In the genomic region with DNA sequence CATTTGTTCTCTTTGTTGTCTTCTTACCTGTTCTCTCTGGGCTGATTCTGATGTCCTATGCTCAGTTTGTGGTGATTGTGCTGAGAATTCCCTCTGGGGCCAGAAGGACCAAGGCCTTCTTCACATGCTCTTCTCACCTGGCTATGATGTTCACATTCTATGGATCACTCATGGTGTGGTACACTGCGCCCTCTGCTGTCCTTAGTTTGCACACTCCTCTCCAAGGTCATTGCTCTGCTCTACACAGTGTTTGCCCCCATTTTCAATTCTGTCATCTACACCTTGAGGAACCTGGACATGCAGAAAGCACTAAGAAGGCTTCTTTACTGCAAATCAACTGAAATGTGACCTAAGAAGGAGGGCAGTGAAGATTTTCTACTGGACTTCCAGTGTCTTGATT, we compare ENCODE assay signal across 9 mouse cellular contexts. TPM values are rescaled to one million over a fixed set of nuclear protein-coding genes. Genes with fewer than 3 reads are reported as not detected.
DNase-seq lines count a peak whose midpoint lies in the region; ATAC-seq and TF ChIP-seq lines count a peak whose summit lies in the region.
"Had no signal": no experiment of that assay in that cellular context is flagged by ENCODE, and none has a peak within 500 bp of the region (broad histone marks: within the 10 kb centered on the region; RNA-seq: fewer than 3 reads in every experiment).

No protein-coding gene starts in this region.

- H3K4me1 ChIP-seq in spleen, adult 2 months (ENCODE audit: control insufficient read depth, insufficient read depth, insufficient read length) = no peaks in the 10 kb centered on the region
- no peaks in the 10 kb centered on the region for H3K4me1 ChIP-seq in embryonic fibroblast, embryonic 13.5 days (ENCODE audit: control insufficient read depth, insufficient read depth, low read length)
- no peaks in the 10 kb centered on the region for H3K4me1 ChIP-seq in stomach, embryonic 16.5 days (ENCODE audit: control insufficient read depth, insufficient read depth, low read length)

- no peak for TF ChIP-seq POLR2A in spleen, adult 2 months (IDR thresholded peaks at IDR 0.05; ENCODE audit: low read depth, low read length)
- no peak for TF ChIP-seq POLR2A in embryonic fibroblast, embryonic 13.5 days (IDR thresholded peaks at IDR 0.05; ENCODE audit: low read depth, low read length)

- ATAC-seq in stomach, embryonic 16.5 days (ENCODE audit: insufficient read depth, low FRiP score) = peak; percentile 50; the same call in 1 of the 2 replicates
- no peak for ATAC-seq in monocyte, adult 5-6 weeks (replicated peaks; ENCODE audit: insufficient number of reproducible peaks, low FRiP score, low TSS enrichment, poor library complexity, severe bottlenecking)

- no peak overlapping the region for H3K27ac ChIP-seq in gastrocnemius, adult 2 months
- no peak overlapping the region for H3K27ac ChIP-seq in spleen, adult 2 months (ENCODE audit: insufficient read depth, low read length)
- no peak overlapping the region for H3K27ac ChIP-seq in embryonic fibroblast, embryonic 13.5 days (ENCODE audit: insufficient read depth, low read length)
- H3K27ac ChIP-seq in stomach, embryonic 16.5 days (ENCODE audit: low read length) = no peak overlapping the region

- no peak for DNase-seq in gastrocnemius, adult 2 months
- no peak for DNase-seq in gastrocnemius, postnatal 10 days
- DNase-seq in spleen, adult 2 months (ENCODE audit: low read depth in 1 of 2, low spot score in 2 of 2) = peak in 1 of 2 experiments; percentile 48
- DNase-seq in spleen, postnatal 4 days (ENCODE audit: low spot score in 2 of 2) = no peak
- DNase-seq in urinary bladder, postnatal 4 days (ENCODE audit: low spot score in 2 of 2) = no peak

- H3K9me3 ChIP-seq in stomach, embryonic 16.5 days (replicated peaks; ENCODE audit: control insufficient read depth, low read length) = no peaks in the 10 kb centered on the region

- intact Hi-C loops in gastrocnemius, adult 2 months (cut with DNase I) = no loop called here

- 14% methylated on average over 1 of the region's 1 CpGs for WGBS in spleen, adult 2 months
- 12% methylated on average over 1 of the region's 1 CpGs for WGBS in stomach, embryonic 16.5 days

- H3K9ac ChIP-seq in stomach, embryonic 16.5 days (ENCODE audit: low read length) = no peak overlapping the region

- no peaks in the 10 kb centered on the region for H3K36me3 ChIP-seq in spleen, adult 2 months (ENCODE audit: control insufficient read depth, insufficient read depth, low read length)
- H3K36me3 ChIP-seq in stomach, embryonic 16.5 days (ENCODE audit: control insufficient read depth, insufficient read depth, low read length) = no peaks in the 10 kb centered on the region

- peak; percentile 46 for TF ChIP-seq CTCF in gastrocnemius, adult 2 months (IDR thresholded peaks at IDR 0.05)
- peak; percentile 27; the same call in 1 of the 2 replicates for TF ChIP-seq CTCF in spleen, adult 2 months (IDR thresholded peaks at IDR 0.05; ENCODE audit: extremely low read depth, insufficient read depth, insufficient read length, insufficient replicate concordance)
- TF ChIP-seq CTCF in embryonic fibroblast, embryonic 13.5 days (IDR thresholded peaks at IDR 0.05; ENCODE audit: borderline replicate concordance, insufficient read depth, low read length) = peak; percentile 58; the same call in 1 of the 2 replicates

- H3K4me2 ChIP-seq in stomach, embryonic 16.5 days (ENCODE audit: low read depth, low read length) = no peak overlapping the region

- H3K4me3 ChIP-seq in gastrocnemius, adult 2 months = no peak overlapping the region
- H3K4me3 ChIP-seq in spleen, adult 2 months (ENCODE audit: extremely low read depth, insufficient read depth, insufficient read length) = no peak overlapping the region
- no peak overlapping the region for H3K4me3 ChIP-seq in embryonic fibroblast, embryonic 13.5 days (ENCODE audit: insufficient read depth, low read length)
- no peak overlapping the region for H3K4me3 ChIP-seq in stomach, embryonic 16.5 days (replicated peaks; ENCODE audit: low read length)

- no peaks in the 10 kb centered on the region; the same call in 1 of the 2 replicates for H3K27me3 ChIP-seq in spleen, adult 2 months (ENCODE audit: control insufficient read depth, insufficient read depth, low read length)
- H3K27me3 ChIP-seq in stomach, embryonic 16.5 days (ENCODE audit: control insufficient read depth, insufficient read depth, low read length) = no peaks in the 10 kb centered on the region

RNA-seq across cellular contexts. Expression of gene Olfr98, which starts 13.0 kb away (rescaled TPM):
- total RNA-seq in gastrocnemius, adult 2 months (2021) = not detected
- total RNA-seq in gastrocnemius, postnatal 10 days (2021) = not detected
- polyA plus RNA-seq in spleen, adult 2 months (2012; rRNA removed) = not detected in 2 replicates
- polyA plus RNA-seq in embryonic fibroblast, embryonic 13.5 days (2011; ENCODE audit: insufficient read length, low read depth, missing spikeins) = not detected in 2 replicates
- not detected in 2 replicates for polyA plus RNA-seq in stomach, embryonic 16.5 days (2015; fragmentation: Nextera tagmentation; extraction: Ambion mirVana)
- not detected in 3 replicates for total RNA-seq in monocyte, adult 5-6 weeks (2017)
- total RNA-seq: heart, adult 18-20 months had no signal

RNA-seq across cellular contexts. Expression of gene Olfr97, which starts 13.4 kb away (rescaled TPM):
- total RNA-seq in gastrocnemius, adult 2 months (2021) = not detected
- not detected for total RNA-seq in gastrocnemius, postnatal 10 days (2021)
- not detected in 2 replicates for polyA plus RNA-seq in spleen, adult 2 months (2012; rRNA removed)
- not detected in 2 replicates for polyA plus RNA-seq in embryonic fibroblast, embryonic 13.5 days (2011; ENCODE audit: insufficient read length, low read depth, missing spikeins)
- polyA plus RNA-seq in stomach, embryonic 16.5 days (2015; fragmentation: Nextera tagmentation; extraction: Ambion mirVana) = not detected in 2 replicates
- total RNA-seq in monocyte, adult 5-6 weeks (2017) = not detected in 3 replicates
- total RNA-seq: heart, adult 18-20 months had no signal

RNA-seq across cellular contexts. Expression of gene H2-M3, which starts 19.5 kb away (rescaled TPM):
- total RNA-seq in gastrocnemius, adult 2 months (2021) = 1 to 10 TPM in 1 of 2 experiments, under 1 TPM in 1; 0.77 to 1.6 TPM
- 1 to 10 TPM; 1.7 to 2.2 TPM for total RNA-seq in gastrocnemius, postnatal 10 days (2021)
- polyA plus RNA-seq in spleen, adult 2 months (2012; rRNA removed) = 27.0 and 27.4 TPM in 2 replicates
- polyA plus RNA-seq in embryonic fibroblast, embryonic 13.5 days (2011; ENCODE audit: insufficient read length, low read depth, missing spikeins) = 5.3 and 5.7 TPM in 2 replicates
- 3.2 and 4.0 TPM in 2 replicates for polyA plus RNA-seq in stomach, embryonic 16.5 days (2015; fragmentation: Nextera tagmentation; extraction: Ambion mirVana)
- 78.7 to 86.4 TPM (median 79.2 TPM) in 3 replicates for total RNA-seq in monocyte, adult 5-6 weeks (2017)

RNA-seq across cellular contexts. Expression of gene Olfr96, which starts 30.6 kb away (rescaled TPM):
- not detected for total RNA-seq in gastrocnemius, adult 2 months (2021)
- total RNA-seq in gastrocnemius, postnatal 10 days (2021) = not detected
- not detected in 2 replicates for polyA plus RNA-seq in spleen, adult 2 months (2012; rRNA removed)
- polyA plus RNA-seq in embryonic fibroblast, embryonic 13.5 days (2011; ENCODE audit: insufficient read length, low read depth, missing spikeins) = not detected in 2 replicates
- not detected in 2 replicates for polyA plus RNA-seq in stomach, embryonic 16.5 days (2015; fragmentation: Nextera tagmentation; extraction: Ambion mirVana)
- not detected in 3 replicates for total RNA-seq in monocyte, adult 5-6 weeks (2017)
- total RNA-seq: heart, adult 18-20 months had no signal

RNA-seq across cellular contexts. Expression of gene Olfr99, which starts 32.7 kb away (rescaled TPM):
- not detected for total RNA-seq in gastrocnemius, adult 2 months (2021)
- not detected for total RNA-seq in gastrocnemius, postnatal 10 days (2021)
- polyA plus RNA-seq in spleen, adult 2 months (2012; rRNA removed) = not detected in 2 replicates
- not detected in 2 replicates for polyA plus RNA-seq in embryonic fibroblast, embryonic 13.5 days (2011; ENCODE audit: insufficient read length, low read depth, missing spikeins)
- polyA plus RNA-seq in stomach, embryonic 16.5 days (2015; fragmentation: Nextera tagmentation; extraction: Ambion mirVana) = not detected in 2 replicates
- not detected in 3 replicates for total RNA-seq in monocyte, adult 5-6 weeks (2017)
- total RNA-seq: heart, adult 18-20 months had no signal

Comparison
In these comparisons a context has a peak if more than half of its experiments do, and no peak if none do; other contexts are left out.
1. RNA of gene H2-M3, which starts 19.5 kb away (total RNA-seq): 78.7 to 86.4 TPM in monocyte, adult 5-6 weeks; 1.7 to 2.2 TPM in gastrocnemius, postnatal 10 days and 0.77 to 1.6 TPM in gastrocnemius, adult 2 months; every median in the first group is over 10 times any median in the second.
2. Peak in every context shown above with its lines, with median percentiles within 50 percentile points of each other: CTCF ChIP-seq.